Mouse (Mus musculus) hindbrain, embryonic 16.5 days (tissue): ENCODE measurements around the gene Bphl. TPM values are rescaled to one million over a fixed set of nuclear protein-coding genes. Genes with fewer than 3 reads are reported as not detected.
A peak's percentile ranks its signal among the peaks of the same experiment; 100 is the strongest.

Experiments used
- ATAC-seq: fragments of 200-750 bp; cut with Nextera tagmentation; 2 replicates; pipeline ENCODE4 v1.8.0; 2017; ENCODE audit warnings: moderate TSS enrichment, moderate library complexity
- H3K27ac ChIP-seq: fragments of 300-500 bp; sonication (generic); 2 replicates; pipeline ENCODE4 v1.5.1; 2014; ENCODE audit warnings: low read depth, mild to moderate bottlenecking, control low read depth, low read length, moderate library complexity
- H3K27me3 ChIP-seq: fragments of 300-500 bp; sonication (generic); replicated peaks from 2 replicates; pipeline ENCODE4 v1.6.1; 2014; ENCODE audit warnings: low read length; ENCODE audit not compliant: control insufficient read depth, insufficient read depth
- H3K36me3 ChIP-seq: fragments of 300-500 bp; sonication (generic); 2 replicates; pipeline ENCODE4 v1.6.1; 2014; ENCODE audit warnings: mild to moderate bottlenecking, low read length, moderate library complexity, mixed read lengths; ENCODE audit not compliant: control insufficient read depth, insufficient read depth
- H3K4me1 ChIP-seq: fragments of 300-500 bp; sonication (generic); 2 replicates; pipeline ENCODE4 v1.6.1; 2014; ENCODE audit warnings: low read depth, low read length; ENCODE audit not compliant: control insufficient read depth, insufficient read depth
- H3K4me2 ChIP-seq: fragments of 300-500 bp; sonication (generic); 2 replicates; pipeline ENCODE4 v1.6.1; 2014; ENCODE audit warnings: mild to moderate bottlenecking, low read length, control low read depth, moderate library complexity
- H3K4me3 ChIP-seq: fragments of 300-500 bp; sonication (generic); 2 replicates; pipeline ENCODE4 v1.5.1; 2014; ENCODE audit warnings: mild to moderate bottlenecking, low read length, control low read depth, moderate library complexity
- H3K9ac ChIP-seq: fragments of 300-500 bp; sonication (generic); 2 replicates; pipeline ENCODE4 v1.6.1; 2014; ENCODE audit warnings: low read depth, mild to moderate bottlenecking, control low read depth, low read length, moderate library complexity
- H3K9me3 ChIP-seq: fragments of 300-500 bp; sonication (generic); 2 replicates; pipeline ENCODE4 v1.6.1; 2014; ENCODE audit warnings: mild to moderate bottlenecking, low read length, moderate library complexity; ENCODE audit not compliant: control insufficient read depth
- WGBS: fragments of 180-500 bp; shearing (Covaris S2); extraction: QIAGEN DNeasy Blood & Tissue Kit; methylation state at CpG from one replicate; pipeline ENCODE4 v1.1.7; 2014; 5-methylcytosine and 5-hydroxymethylcytosine counted together
- polyA plus RNA-seq: library from polyadenylated mRNA; unstranded; fragments of >200 nt; fragmentation: Nextera tagmentation; extraction: Ambion mirVana; gene quantifications from 2 replicates; pipeline ENCODE4 v1.2.1, GENCODE M21; 2015

Bphl gene
- 42.9 and 45.9 TPM in 2 replicates for polyA plus RNA-seq

DNA sequence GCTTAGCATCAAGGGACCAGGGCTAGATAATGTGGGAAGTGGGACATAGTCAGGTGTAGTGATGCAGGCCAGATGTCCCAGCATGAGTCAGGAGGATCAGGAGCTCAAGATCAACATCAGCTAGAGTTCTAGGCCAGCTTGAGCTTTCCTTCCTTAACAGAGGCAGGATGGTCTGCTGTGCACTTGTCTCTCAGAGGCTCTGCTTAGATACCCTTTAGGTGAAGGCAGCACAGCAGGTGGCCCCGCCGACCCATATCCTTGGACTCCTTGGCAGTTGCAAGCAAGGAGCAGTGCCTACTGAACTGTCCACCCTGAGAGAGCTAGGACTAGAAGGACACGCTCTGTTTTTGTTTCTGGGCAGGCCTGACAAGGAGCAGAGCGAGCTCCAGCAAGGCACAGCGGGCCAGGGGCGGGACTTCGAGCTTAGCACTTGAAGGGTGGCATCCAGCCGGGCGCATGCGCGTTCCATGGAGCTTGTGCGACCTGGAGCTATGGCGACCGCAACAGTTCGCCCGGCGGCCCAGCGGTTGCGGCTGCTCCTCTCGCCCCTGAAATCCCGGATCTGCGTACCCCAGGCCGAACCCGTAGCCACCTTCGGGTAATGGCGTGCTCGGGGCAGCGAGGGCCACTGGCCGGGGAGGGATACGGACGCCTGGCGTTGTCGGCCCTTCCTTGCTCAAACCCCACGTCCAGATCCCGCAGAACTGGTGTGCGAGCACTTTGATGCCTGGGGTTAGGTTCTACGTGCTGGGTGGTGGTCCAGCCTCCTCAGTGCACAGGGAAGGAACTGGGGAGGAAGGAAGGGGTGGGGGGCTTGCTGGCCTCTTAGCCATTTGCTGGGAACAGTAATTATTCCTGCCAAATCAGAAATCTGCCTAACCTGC is at the start of gene Bphl:
Gene Bphl (plus strand): TSS at position 426 of the 884 bp plus-strand sequence.
- Histone ChIP-seq H3K27me3 (no peaks in the 10 kb centered on the region), H3K4me2 (peak within 1 kb of the TSS; percentile 78), H3K4me1 (peaks cover 14% of the 10 kb centered on the region), H3K27ac (peak within 1 kb of the TSS; percentile 92), H3K36me3 (peaks cover 3% of the 10 kb centered on the region), H3K9ac (peak within 1 kb of the TSS; percentile 97), H3K9me3 (no peaks in the 10 kb centered on the region), H3K4me3 (peak within 1 kb of the TSS; percentile 85)
- under 1% methylated on average over 35 of the region's 37 CpGs for WGBS
- ATAC-seq, result peak; percentile 97

DNA sequence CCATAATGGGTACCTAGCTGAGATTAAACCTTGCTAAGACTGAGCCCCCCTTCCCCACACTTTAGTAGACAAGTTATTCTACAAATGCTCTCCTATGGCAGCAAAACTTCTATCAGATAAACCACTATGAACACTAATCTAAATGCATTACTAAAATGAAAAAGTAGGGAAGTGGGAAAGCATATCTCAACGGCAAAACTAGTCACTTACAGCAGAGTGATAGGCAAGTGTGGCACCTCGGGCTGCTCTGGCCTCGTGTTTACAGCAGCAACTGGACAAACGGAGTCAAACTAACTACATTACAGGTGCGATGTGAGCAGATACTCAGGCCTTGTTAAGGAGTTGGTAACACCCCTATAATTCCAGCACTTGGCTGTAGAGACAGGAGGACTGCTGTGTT is 47.8 kb upstream of the Bphl start:
- Histone ChIP-seq H3K27me3 (no peaks in the 10 kb centered on the region), H3K4me3 (no peak overlapping the region), H3K36me3 (0 out of 2 replicates have a peak, but pooled peaks cover 2% of the 10 kb centered on the region), H3K4me2 (no peak overlapping the region), H3K27ac (no peak overlapping the region), H3K4me1 (no peaks in the 10 kb centered on the region), H3K9me3 (no peaks in the 10 kb centered on the region), H3K9ac (no peak overlapping the region)
- WGBS, result 88% methylated on average over 5 of the region's 5 CpGs
- ATAC-seq, result no peak

DNA sequence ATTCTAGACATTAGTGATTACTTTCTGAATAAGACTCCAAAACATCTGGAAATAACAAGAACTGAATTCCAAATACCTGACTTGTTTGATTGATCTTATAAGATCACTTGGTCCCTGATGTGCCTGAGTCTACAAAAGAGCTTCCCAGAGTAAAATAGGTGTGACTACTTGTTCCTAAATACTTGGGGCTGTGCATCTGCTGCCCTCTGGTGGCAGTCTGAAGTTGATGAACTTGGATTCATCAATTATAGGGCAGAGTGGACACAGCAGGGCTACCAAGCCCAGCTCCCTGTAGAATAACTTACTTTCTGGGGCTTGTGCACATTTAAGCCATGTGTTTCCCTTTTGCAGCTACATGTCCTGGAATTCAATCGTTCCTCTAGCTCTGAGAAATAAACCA is 42.2 kb upstream of the Bphl start:
- Histone ChIP-seq H3K4me1 (no peaks in the 10 kb centered on the region), H3K36me3 (no peaks in the 10 kb centered on the region), H3K27ac (no peak overlapping the region), H3K27me3 (no peaks in the 10 kb centered on the region), H3K4me2 (no peak overlapping the region), H3K9ac (no peak overlapping the region), H3K9me3 (no peaks in the 10 kb centered on the region), H3K4me3 (no peak overlapping the region)
- 17% methylated on average over 1 of the region's 1 CpGs for WGBS
- peak; percentile 76 for ATAC-seq

DNA sequence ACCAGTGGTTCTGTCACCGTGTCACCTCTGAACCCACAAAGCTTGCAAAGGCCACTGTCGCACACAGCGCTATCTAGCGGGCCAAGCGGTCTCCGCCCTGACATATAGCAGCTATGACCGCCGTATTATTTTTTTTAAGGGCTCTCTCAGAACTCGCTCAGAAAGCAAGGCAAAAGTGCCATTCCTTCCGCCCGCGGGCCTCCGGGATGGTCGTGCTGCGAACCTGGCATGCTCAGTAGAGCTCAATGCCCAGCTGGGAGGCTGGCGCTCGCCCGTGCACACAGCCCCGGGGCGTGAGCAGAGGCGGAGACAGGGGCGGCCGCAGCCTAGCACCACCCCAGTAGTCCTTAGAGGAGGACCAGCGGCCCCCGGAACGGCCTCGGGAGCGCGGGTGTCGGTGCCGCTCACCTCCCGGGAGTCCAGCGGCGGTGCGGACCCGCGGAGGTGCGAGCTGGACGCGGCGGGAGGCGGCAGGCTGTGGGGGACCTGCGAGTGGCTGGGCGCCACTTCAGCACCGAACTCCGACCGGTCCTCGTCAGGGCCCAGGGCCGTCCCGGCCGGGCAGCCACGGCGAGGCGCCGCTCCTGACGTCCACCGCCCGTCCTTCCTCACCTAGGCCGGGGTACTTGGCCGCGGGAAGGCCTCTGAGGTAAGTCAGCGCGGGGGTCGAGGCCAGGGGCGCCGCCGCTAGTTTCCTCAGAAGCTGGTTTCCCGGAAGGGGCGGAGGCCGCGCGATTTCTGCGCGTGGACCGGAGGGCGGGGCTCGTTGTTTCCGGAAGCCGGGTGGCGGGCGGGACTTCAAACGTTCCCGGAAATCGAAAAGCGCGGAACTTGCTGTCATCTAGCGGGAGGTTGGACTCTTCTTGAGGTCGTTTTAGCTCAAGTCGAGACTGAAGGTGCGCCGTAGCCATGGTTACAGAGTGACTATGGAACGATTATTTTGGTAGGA is 35.1 kb upstream of the Bphl start, which contains the start of the genes Ripk1 and Serpinb6a:
Gene Ripk1 (plus strand): TSS at position 306 of the 949 bp plus-strand sequence.
Gene Serpinb6a (minus strand): TSS at position 737 of the 949 bp plus-strand sequence.
- peaks cover 11% of the 10 kb centered on the region for H3K4me1 ChIP-seq
- H3K4me2 ChIP-seq, result peak within 1 kb of the TSS; percentile 73
- no peaks in the 10 kb centered on the region for H3K36me3 ChIP-seq
- WGBS, result under 1% methylated on average over 81 of the region's 92 CpGs
- H3K4me3 ChIP-seq, result peak within 1 kb of the TSS; percentile 93
- no peaks in the 10 kb centered on the region for H3K27me3 ChIP-seq
- peak within 1 kb of the TSS; percentile 92 for H3K9ac ChIP-seq
- no peaks in the 10 kb centered on the region for H3K9me3 ChIP-seq
- ATAC-seq, result peak; percentile 99
- peak within 1 kb of the TSS; percentile 91 for H3K27ac ChIP-seq

DNA sequence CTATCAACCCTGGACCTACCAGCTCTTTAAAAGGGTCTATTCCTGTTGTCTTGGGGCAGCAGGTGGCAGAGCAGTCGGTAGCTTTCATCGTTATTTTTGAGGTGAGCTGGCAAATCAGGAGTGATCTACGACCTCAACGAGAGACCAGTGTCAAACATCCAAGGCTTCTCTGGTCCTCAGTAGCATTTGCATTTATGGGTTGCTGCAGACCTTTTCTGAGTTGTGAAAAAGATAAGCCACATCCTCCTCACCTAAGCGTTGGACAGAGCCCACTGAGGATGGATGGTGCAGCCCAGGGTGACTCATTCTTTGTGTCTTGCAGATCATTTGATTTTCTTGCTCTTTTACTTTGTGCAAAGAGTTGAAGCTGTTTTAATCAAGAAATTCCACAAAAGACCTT is 34.3 kb upstream of the Bphl start:
- H3K9me3 ChIP-seq, result no peaks in the 10 kb centered on the region
- WGBS, result 7% methylated on average over 5 of the region's 5 CpGs
- peak overlapping the region; percentile 93 for H3K4me3 ChIP-seq
- peak overlapping the region; percentile 92 for H3K9ac ChIP-seq
- H3K4me1 ChIP-seq, result peaks cover 11% of the 10 kb centered on the region
- H3K27ac ChIP-seq, result no peak overlapping the region
- H3K36me3 ChIP-seq, result no peaks in the 10 kb centered on the region
- ATAC-seq, result no peak; the same call in 1 of the 2 replicates
- peak overlapping the region; percentile 73 for H3K4me2 ChIP-seq
- no peaks in the 10 kb centered on the region for H3K27me3 ChIP-seq

DNA sequence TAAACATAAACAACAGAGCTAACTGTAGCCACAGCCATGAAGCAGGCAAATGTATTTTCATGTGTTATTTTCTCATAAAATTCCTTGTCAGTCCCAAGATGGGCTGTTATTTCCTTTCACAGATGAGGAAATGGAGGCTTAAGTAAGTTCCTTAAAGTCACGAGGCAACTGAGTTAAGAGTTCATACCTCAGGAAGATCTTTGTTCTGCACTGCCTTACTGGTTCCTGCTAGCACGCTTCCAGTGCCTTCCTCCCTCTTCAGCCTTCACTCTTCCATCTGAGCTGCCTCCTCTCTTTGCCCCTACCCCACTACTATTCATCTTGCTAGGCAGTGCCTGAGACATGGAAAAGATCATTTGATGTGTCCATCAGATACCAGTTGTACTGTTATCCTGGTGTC is 30.2 kb upstream of the Bphl start:
- Histone ChIP-seq H3K27ac (no peak overlapping the region), H3K9ac (no peak overlapping the region), H3K4me3 (no peak overlapping the region), H3K9me3 (no peaks in the 10 kb centered on the region), H3K4me2 (no peak overlapping the region), H3K4me1 (peaks cover 4% of the 10 kb centered on the region), H3K36me3 (peaks cover 4% of the 10 kb centered on the region; the same call in 1 of the 2 replicates), H3K27me3 (no peaks in the 10 kb centered on the region)
- 83% methylated on average over 2 of the region's 2 CpGs for WGBS
- no peak for ATAC-seq

DNA sequence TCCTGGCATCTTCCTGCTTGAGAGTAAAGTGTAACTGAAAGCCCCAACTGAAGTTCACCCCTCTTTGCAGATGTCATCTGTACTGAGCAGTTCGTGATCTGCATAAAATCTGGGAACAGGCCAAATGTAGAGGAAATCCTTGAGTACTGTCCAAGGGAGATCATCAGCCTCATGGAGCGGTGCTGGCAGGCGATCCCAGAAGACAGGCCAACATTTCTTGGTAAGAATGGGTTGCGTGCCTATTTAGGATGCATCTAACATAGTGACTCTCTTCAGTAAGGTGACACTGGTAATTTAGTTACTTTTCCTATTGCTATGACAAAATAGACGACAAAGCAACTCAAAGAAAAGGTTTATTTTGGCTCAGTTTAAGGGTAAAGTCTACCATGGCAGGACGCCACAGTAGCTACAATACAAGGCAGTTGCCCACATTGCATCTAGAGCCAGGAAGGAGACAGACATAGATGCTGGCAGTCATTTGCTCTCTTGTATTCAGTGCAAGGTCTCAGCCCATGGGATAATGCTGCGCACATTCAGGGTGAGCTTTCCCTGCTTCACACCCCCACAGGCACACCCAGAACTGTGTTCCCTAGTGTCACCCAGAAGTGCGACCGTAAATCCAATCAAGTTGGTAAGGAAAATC is 20.3 kb upstream of the Bphl start:
- H3K4me3 ChIP-seq, result no peak overlapping the region
- ATAC-seq, result peak; percentile 92
- no peaks in the 10 kb centered on the region for H3K4me1 ChIP-seq
- H3K9me3 ChIP-seq, result no peaks in the 10 kb centered on the region
- no peaks in the 10 kb centered on the region for H3K27me3 ChIP-seq
- peaks cover 22% of the 10 kb centered on the region for H3K36me3 ChIP-seq
- 82% methylated on average over 9 of the region's 9 CpGs for WGBS
- no peak overlapping the region for H3K9ac ChIP-seq
- H3K27ac ChIP-seq, result no peak overlapping the region
- H3K4me2 ChIP-seq, result no peak overlapping the region

DNA sequence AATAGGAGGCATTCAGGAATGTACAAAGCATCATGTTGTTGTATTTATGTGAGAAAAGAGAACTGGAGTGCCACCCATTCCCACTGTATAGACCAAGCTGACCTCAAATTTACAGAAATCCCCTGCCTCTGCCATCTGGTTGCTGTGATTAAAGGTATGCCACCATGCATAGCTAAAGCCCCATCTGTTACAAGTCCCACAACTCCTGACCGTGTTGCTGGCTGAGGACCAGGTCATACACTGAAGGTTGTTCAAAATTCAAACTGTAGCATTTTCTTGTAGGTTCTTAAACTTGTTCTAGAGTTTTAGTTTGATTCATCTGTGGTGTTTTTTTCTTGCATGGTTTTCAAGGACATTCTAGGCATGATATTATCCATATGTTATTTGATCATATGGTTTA is 18.9 kb upstream of the Bphl start:
- H3K4me3 ChIP-seq, result no peak overlapping the region
- peaks cover 22% of the 10 kb centered on the region for H3K36me3 ChIP-seq
- H3K27me3 ChIP-seq, result no peaks in the 10 kb centered on the region
- H3K9ac ChIP-seq, result no peak overlapping the region
- H3K27ac ChIP-seq, result no peak overlapping the region
- ATAC-seq, result 0 out of 2 replicates have a peak, but pooled peaks have one; percentile 40
- no peaks in the 10 kb centered on the region for H3K4me1 ChIP-seq
- no peak overlapping the region for H3K4me2 ChIP-seq
- no peaks in the 10 kb centered on the region for H3K9me3 ChIP-seq
- 79% methylated on average over 1 of the region's 1 CpGs for WGBS
